Mouse (Mus musculus) lung, postnatal 0 days (tissue): ENCODE data around the gene Efhc1. TPM values are rescaled to one million over a fixed set of nuclear protein-coding genes. Genes with fewer than 3 reads are reported as not detected.
A peak's percentile ranks its signal among the peaks of the same experiment; 100 is the strongest.

ENCODE experiments used
- ATAC-seq: fragments of 200-750 bp; cut with Nextera tagmentation; 2 replicates; pipeline ENCODE4 v1.8.0; 2017; ENCODE audit warnings: moderate library complexity
- DNase-seq: peaks from one replicate; pipeline ENCODE4 v3.0.0-alpha.2; 2016; ENCODE audit warnings: low spot score
- H3K27ac ChIP-seq: fragments of 300-500 bp; sonication (generic); 2 replicates; pipeline ENCODE4 v1.5.1; 2014; ENCODE audit warnings: antibody characterized with exemption, mild to moderate bottlenecking, low read length, mixed read lengths
- H3K27me3 ChIP-seq: fragments of 300-500 bp; sonication (generic); replicated peaks from 2 replicates; pipeline ENCODE4 v1.6.1; 2014; ENCODE audit warnings: low read length, mixed read lengths; ENCODE audit not compliant: insufficient read depth
- H3K36me3 ChIP-seq: fragments of 300-500 bp; sonication (generic); 2 replicates; pipeline ENCODE4 v1.6.1; 2014; ENCODE audit warnings: low read length, mixed read lengths; ENCODE audit not compliant: insufficient read depth
- H3K4me1 ChIP-seq: fragments of 300-500 bp; sonication (generic); 2 replicates; pipeline ENCODE4 v1.6.1; 2014; ENCODE audit warnings: antibody characterized with exemption, low read depth, low read length, mixed read lengths; ENCODE audit not compliant: insufficient read depth
- H3K4me2 ChIP-seq: fragments of 300-500 bp; sonication (generic); replicated peaks from 2 replicates; pipeline ENCODE4 v1.6.1; 2014; ENCODE audit warnings: low read depth, mild to moderate bottlenecking, low read length, moderate library complexity, mixed read lengths
- H3K4me3 ChIP-seq: fragments of 300-500 bp; sonication (generic); 2 replicates; pipeline ENCODE4 v1.5.1; 2014; ENCODE audit warnings: low read depth, low read length
- H3K9ac ChIP-seq: fragments of 300-500 bp; sonication (generic); replicated peaks from 2 replicates; pipeline ENCODE4 v1.6.1; 2014; ENCODE audit warnings: low read depth, mild to moderate bottlenecking
- H3K9me3 ChIP-seq: fragments of 300-500 bp; sonication (generic); 2 replicates; pipeline ENCODE4 v1.6.1; 2016; ENCODE audit warnings: low read length, mixed read lengths
- CTCF ChIP-seq: IDR thresholded peaks from 2 replicates; pipeline ENCODE4 v1.5.1; 2016; ENCODE audit warnings: antibody characterized with exemption, mild to moderate bottlenecking
- EP300 ChIP-seq: IDR thresholded peaks from 2 replicates; pipeline ENCODE4 v1.6.1; 2016; ENCODE audit warnings: antibody characterized with exemption, mild to moderate bottlenecking, control low read depth
- WGBS: fragments of 180-500 bp; shearing (Covaris S2); extraction: QIAGEN DNeasy Blood & Tissue Kit; methylation state at CpG from one replicate; pipeline ENCODE4 v1.1.7; 2014; 5-methylcytosine and 5-hydroxymethylcytosine counted together
- polyA plus RNA-seq: library from polyadenylated mRNA; unstranded; fragments of >200 nt; fragmentation: Nextera tagmentation; extraction: Ambion mirVana; gene quantifications from 2 replicates; pipeline ENCODE4 v1.2.1, GENCODE M21; 2015

Gene Efhc1
- polyA plus RNA-seq, 1 experiment from 2014 or later, result 8.4 TPM

GRCm38 (mm10) chr1:20997881-20998389, 46.5 kb downstream of the Efhc1 start:
- 44% methylated on average over 13 of the region's 13 CpGs for WGBS
- Histone ChIP-seq H3K4me3 (no peak overlapping the region), H3K4me1 (no peaks in the 10 kb centered on the region; the same call in 1 of the 2 replicates), H3K9ac (no peak overlapping the region), H3K27me3 (no peaks in the 10 kb centered on the region), H3K9me3 (no peaks in the 10 kb centered on the region), H3K36me3 (0 out of 2 replicates have a peak, but pooled peaks cover 3% of the 10 kb centered on the region), H3K27ac (no peak overlapping the region), H3K4me2 (no peak overlapping the region)
- DNase-seq, result no peak
- no peak for TF ChIP-seq EP300
- no peak for TF ChIP-seq CTCF
- no peak; the same call in 1 of the 2 replicates for ATAC-seq

- TF ChIP-seq CTCF (peak; percentile 29; the same call in 1 of the 2 replicates), EP300 (no peak)
- Histone ChIP-seq H3K4me3 (no peak overlapping the region), H3K4me2 (no peak overlapping the region), H3K36me3 (peaks cover 8% of the 10 kb centered on the region; the same call in 1 of the 2 replicates), H3K27me3 (no peaks in the 10 kb centered on the region), H3K9ac (no peak overlapping the region), H3K9me3 (no peaks in the 10 kb centered on the region), H3K27ac (peak overlapping the region; percentile 65), H3K4me1 (no peaks in the 10 kb centered on the region; the same call in 1 of the 2 replicates)
- ATAC-seq (peak; percentile 89), DNase-seq (peak; percentile 84)
- WGBS, result 71% methylated on average over 14 of the region's 14 CpGs
Observed at GRCm38 (mm10) chr1:21002246-21003142, 51.1 kb downstream of the Efhc1 start.

- Histone ChIP-seq H3K36me3 (peaks cover 8% of the 10 kb centered on the region; the same call in 1 of the 2 replicates), H3K9ac (no peak overlapping the region), H3K9me3 (no peaks in the 10 kb centered on the region), H3K27me3 (no peaks in the 10 kb centered on the region), H3K4me2 (no peak overlapping the region), H3K27ac (no peak overlapping the region), H3K4me3 (no peak overlapping the region), H3K4me1 (no peaks in the 10 kb centered on the region; the same call in 1 of the 2 replicates)
- TF ChIP-seq CTCF (no peak), EP300 (no peak)
- 66% methylated on average over 8 of the region's 8 CpGs for WGBS
- no peak for DNase-seq
- no peak for ATAC-seq
Observed at GRCm38 (mm10) chr1:21004596-21004995, 53.2 kb downstream of the Efhc1 start.

- no peak overlapping the region for H3K27ac ChIP-seq
- H3K9ac ChIP-seq, result no peak overlapping the region
- no peak for TF ChIP-seq EP300
- no peak for TF ChIP-seq CTCF
- 75% methylated on average over 5 of the region's 5 CpGs for WGBS
- H3K4me2 ChIP-seq, result no peak overlapping the region
- H3K27me3 ChIP-seq, result no peaks in the 10 kb centered on the region
- no peaks in the 10 kb centered on the region for H3K9me3 ChIP-seq
- no peak for DNase-seq
- no peak overlapping the region for H3K4me3 ChIP-seq
- no peak for ATAC-seq
- no peaks in the 10 kb centered on the region; the same call in 1 of the 2 replicates for H3K4me1 ChIP-seq
- H3K36me3 ChIP-seq, result peaks cover 9% of the 10 kb centered on the region; the same call in 1 of the 2 replicates
Observed at GRCm38 (mm10) chr1:21006775-21007174, 55.3 kb downstream of the Efhc1 start.

- H3K4me1 ChIP-seq, result no peaks in the 10 kb centered on the region; the same call in 1 of the 2 replicates
- TF ChIP-seq CTCF (no peak), EP300 (no peak)
- ATAC-seq (no peak), DNase-seq (no peak)
- no peak overlapping the region for H3K4me2 ChIP-seq
- H3K9ac ChIP-seq, result no peak overlapping the region
- no peaks in the 10 kb centered on the region for H3K27me3 ChIP-seq
- H3K4me3 ChIP-seq, result no peak overlapping the region
- no peaks in the 10 kb centered on the region for H3K9me3 ChIP-seq
- peak overlapping the region; percentile 59 for H3K27ac ChIP-seq
- H3K36me3 ChIP-seq, result peaks cover 11% of the 10 kb centered on the region
- WGBS, result 62% methylated on average over 7 of the region's 7 CpGs
Observed at GRCm38 (mm10) chr1:21007941-21008701, 56.7 kb downstream of the Efhc1 start.

- 47% methylated on average over 4 of the region's 4 CpGs for WGBS
- H3K4me3 ChIP-seq, result no peak overlapping the region
- no peak overlapping the region for H3K9ac ChIP-seq
- peak; percentile 28; the same call in 1 of the 2 replicates for TF ChIP-seq EP300
- peak; percentile 24; the same call in 1 of the 2 replicates for TF ChIP-seq CTCF
- no peaks in the 10 kb centered on the region for H3K9me3 ChIP-seq
- H3K4me2 ChIP-seq, result no peak overlapping the region
- DNase-seq (peak; percentile 82), ATAC-seq (peak; percentile 93)
- peak overlapping the region; percentile 81 for H3K27ac ChIP-seq
- H3K27me3 ChIP-seq, result no peaks in the 10 kb centered on the region
- no peaks in the 10 kb centered on the region; the same call in 1 of the 2 replicates for H3K4me1 ChIP-seq
- peaks cover 11% of the 10 kb centered on the region for H3K36me3 ChIP-seq
Observed at GRCm38 (mm10) chr1:21008891-21009290, 57.5 kb downstream of the Efhc1 start.
